30 mouse cellular contexts compared by ENCODE assay signal in genomic region chr16:8731630-8732029, GRCm38 (mm10). TPM values are rescaled to one million over a fixed set of nuclear protein-coding genes. Genes with fewer than 3 reads are reported as not detected.
A peak's percentile ranks its signal among the peaks of the same experiment; 100 is the strongest.
DNase-seq lines count a peak whose midpoint lies in the region; ATAC-seq and TF ChIP-seq lines count a peak whose summit lies in the region.
"Had no signal": no experiment of that assay in that cellular context is flagged by ENCODE, and none has a peak within 500 bp of the region (broad histone marks: within the 10 kb centered on the region; RNA-seq: fewer than 3 reads in every experiment).

No protein-coding gene starts in this region.

- no peaks in the 10 kb centered on the region for H3K9me3 ChIP-seq in liver, embryonic 12.5 days (replicated peaks)
- H3K9me3 ChIP-seq in liver, embryonic 11.5 days (ENCODE audit: control insufficient read depth, low read length): no peaks in the 10 kb centered on the region
- no peaks in the 10 kb centered on the region for H3K9me3 ChIP-seq in liver, postnatal 0 days (ENCODE audit: low read length)
- H3K9me3 ChIP-seq: embryonic facial prominence, embryonic 15.5 days; forebrain, embryonic 12.5 days; heart, embryonic 15.5 days; hindbrain, embryonic 10.5 days had no signal

- no peak for TF ChIP-seq EP300 in liver, postnatal 0 days (IDR thresholded peaks at IDR 0.05; ENCODE audit: low read depth)

- peaks cover 76% of the 10 kb centered on the region for H3K36me3 ChIP-seq in liver, embryonic 12.5 days
- H3K36me3 ChIP-seq in liver, embryonic 11.5 days (ENCODE audit: control insufficient read depth, insufficient read depth, low read length): no peaks in the 10 kb centered on the region
- H3K36me3 ChIP-seq in liver, postnatal 0 days (replicated peaks; ENCODE audit: insufficient read depth, low read length): peaks cover 14% of the 10 kb centered on the region; the same call in 1 of the 2 replicates
- H3K36me3 ChIP-seq: embryonic facial prominence, embryonic 15.5 days; heart, embryonic 15.5 days had no signal

- DNase-seq in adrenal gland, adult 2 months: peak; percentile 42
- DNase-seq in adrenal gland, postnatal 36 days: no peak
- no peak for DNase-seq in liver, embryonic 11.5 days (ENCODE audit: low spot score)
- no peak for DNase-seq in Patski (ENCODE audit: low read depth, low spot score)
- no peak for DNase-seq in liver, postnatal 0 days
- no peak for DNase-seq in right cerebral cortex, adult 2 months (ENCODE audit: low spot score in 2 of 2)
- no peak for DNase-seq in urinary bladder, postnatal 14 days (ENCODE audit: low spot score)
- DNase-seq: adrenal gland, adult 8-10 months; B cell, adult 2 months; cerebellum, adult 11 months; cerebellum, adult 8-10 months; cerebellum, postnatal 14 days; embryo, embryonic 11 days; heart, adult 18-20 months had no signal

- H3K27me3 ChIP-seq in liver, embryonic 12.5 days (replicated peaks): no peaks in the 10 kb centered on the region
- no peaks in the 10 kb centered on the region for H3K27me3 ChIP-seq in liver, embryonic 11.5 days (replicated peaks; ENCODE audit: control insufficient read depth, insufficient read depth, low read length)
- H3K27me3 ChIP-seq in Patski: no peaks in the 10 kb centered on the region
- H3K27me3 ChIP-seq in liver, postnatal 0 days (ENCODE audit: insufficient read depth, low read length): no peaks in the 10 kb centered on the region
- H3K27me3 ChIP-seq: embryonic facial prominence, embryonic 15.5 days; forebrain, embryonic 12.5 days; heart, embryonic 15.5 days had no signal

- no peak for ATAC-seq in liver, embryonic 12.5 days
- no peak for ATAC-seq in liver, embryonic 11.5 days (replicated peaks; ENCODE audit: low FRiP score)
- peak; percentile 38 for ATAC-seq in Patski
- no peak for ATAC-seq in liver, postnatal 0 days
- ATAC-seq: CD4-positive, CD25-positive, alpha-beta regulatory T cell, adult 4 months; forebrain, embryonic 16.5 days; hindbrain, embryonic 16.5 days; inflammation-experienced regulatory T-cells, adult 6 months had no signal

- in situ Hi-C loops in Patski (cut with MboI; ENCODE audit: low pct_unique_long_range_greater_than_20kb): no loop called here

- H3K4me2 ChIP-seq in liver, embryonic 12.5 days: peak overlapping the region; percentile 38
- no peak overlapping the region for H3K4me2 ChIP-seq in liver, embryonic 11.5 days
- H3K4me2 ChIP-seq in liver, postnatal 0 days (ENCODE audit: low read depth, low read length): 0 out of 2 replicates have a peak overlapping the region, but pooled peaks have one; percentile 1
- H3K4me2 ChIP-seq: embryonic facial prominence, embryonic 15.5 days; forebrain, embryonic 12.5 days; heart, embryonic 11.5 days; heart, embryonic 15.5 days had no signal

- H3K9ac ChIP-seq in liver, embryonic 12.5 days: peak overlapping the region; percentile 33; the same call in 1 of the 2 replicates
- no peak overlapping the region for H3K9ac ChIP-seq in liver, embryonic 11.5 days (ENCODE audit: low read depth, low read length)
- H3K9ac ChIP-seq in liver, postnatal 0 days (replicated peaks): no peak overlapping the region
- H3K9ac ChIP-seq: embryonic facial prominence, embryonic 15.5 days; forebrain, embryonic 12.5 days; heart, embryonic 15.5 days had no signal

- CTCF ChIA-PET in Patski (lab: Charles Lee): no interaction called here

- 0 out of 2 replicates have a peak overlapping the region, but pooled peaks have one; percentile 6 for H3K4me3 ChIP-seq in liver, embryonic 12.5 days
- no peak overlapping the region for H3K4me3 ChIP-seq in liver, embryonic 11.5 days (ENCODE audit: low read depth, low read length)
- no peak overlapping the region for H3K4me3 ChIP-seq in liver, postnatal 0 days (ENCODE audit: low read depth, low read length)
- H3K4me3 ChIP-seq: embryonic facial prominence, embryonic 15.5 days; forebrain, embryonic 12.5 days; heart, embryonic 15.5 days; hindbrain, embryonic 10.5 days had no signal

- 66% methylated on average over 7 of the region's 7 CpGs for WGBS in liver, embryonic 12.5 days (ENCODE audit: insufficient replicate concordance)
- 79% methylated on average over 7 of the region's 7 CpGs for WGBS in liver, embryonic 11.5 days
- 68% methylated on average over 7 of the region's 7 CpGs for WGBS in liver, postnatal 0 days (ENCODE audit: insufficient replicate concordance)

- peaks cover 92% of the 10 kb centered on the region for H3K4me1 ChIP-seq in liver, embryonic 12.5 days
- H3K4me1 ChIP-seq in liver, embryonic 11.5 days (replicated peaks; ENCODE audit: control insufficient read depth, insufficient read depth, low read length): peaks cover 53% of the 10 kb centered on the region
- peaks cover 67% of the 10 kb centered on the region for H3K4me1 ChIP-seq in liver, postnatal 0 days (ENCODE audit: insufficient read depth)

- no peak for TF ChIP-seq CTCF in Patski (IDR thresholded peaks at IDR 0.05)
- TF ChIP-seq CTCF in liver, postnatal 0 days (IDR thresholded peaks at IDR 0.05; ENCODE audit: low read depth): no peak

- H3K27ac ChIP-seq in liver, embryonic 12.5 days: peak overlapping the region; percentile 33; the same call in 1 of the 2 replicates
- H3K27ac ChIP-seq in liver, embryonic 11.5 days (ENCODE audit: low read depth, low read length): no peak overlapping the region
- H3K27ac ChIP-seq in liver, postnatal 0 days (ENCODE audit: low read depth): no peak overlapping the region
- H3K27ac ChIP-seq: embryonic facial prominence, embryonic 15.5 days; forebrain, embryonic 12.5 days; heart, embryonic 15.5 days; hindbrain, embryonic 10.5 days had no signal

- POLR2A ChIA-PET in Patski (lab: Charles Lee): no interaction called here

RNA-seq across cellular contexts. Expression of gene Gm5767, which starts 51.1 kb away (rescaled TPM):
- total RNA-seq in adrenal gland, adult 2 months (2021): not detected
- polyA plus RNA-seq in adrenal gland, adult 2 months (2012; rRNA removed): 0.25 and 0.29 TPM in 2 replicates
- total RNA-seq in adrenal gland, postnatal 36 days (2021): not detected
- polyA plus RNA-seq in liver, embryonic 12.5 days (2016; fragmentation: Nextera tagmentation; extraction: Ambion mirVana): not detected in 2 replicates
- not detected in 2 replicates for polyA plus RNA-seq in liver, embryonic 11.5 days (2014; fragmentation: Nextera tagmentation; extraction: Ambion mirVana)
- polyA plus RNA-seq in Patski (2021): not detected
- 0.43 TPM in 1 of 2 replicates, not detected in the other for polyA plus RNA-seq in liver, postnatal 0 days (2015; fragmentation: Nextera tagmentation; extraction: Ambion mirVana)
- total RNA-seq: adrenal gland, adult 8-10 months; adrenal gland, postnatal 4 days; common myeloid progenitor, adult 5-6 weeks; gastrocnemius, adult 8-10 months; heart, adult 18-20 months; heart, postnatal 25 days had no signal
- polyA plus RNA-seq: brain, embryonic 14.5 days; CD4-positive, CD25-positive, alpha-beta regulatory T cell, adult 4 months; embryonic facial prominence, embryonic 11.5 days; embryonic facial prominence, embryonic 15.5 days; forebrain, embryonic 12.5 days; forebrain, embryonic 16.5 days; heart, embryonic 11.5 days; heart, embryonic 15.5 days; hindbrain, embryonic 10.5 days; hindbrain, embryonic 16.5 days; inflammation-experienced regulatory T-cells, adult 6 months had no signal

RNA-seq across cellular contexts. Expression of gene Carhsp1, which starts 59.7 kb away (rescaled TPM):
- total RNA-seq in adrenal gland, adult 2 months (2021): 100 to 1,000 TPM in 1 of 2 experiments, 10 to 100 TPM in 1; 52.0 to 120 TPM
- polyA plus RNA-seq in adrenal gland, adult 2 months (2012; rRNA removed): 233 and 404 TPM in 2 replicates
- total RNA-seq in adrenal gland, postnatal 36 days (2021): 100 to 1,000 TPM in 1 of 2 experiments, 10 to 100 TPM in 1; 50.0 to 107 TPM
- polyA plus RNA-seq in liver, embryonic 12.5 days (2016; fragmentation: Nextera tagmentation; extraction: Ambion mirVana): 55.7 and 56.5 TPM in 2 replicates
- 24.9 and 25.4 TPM in 2 replicates for polyA plus RNA-seq in liver, embryonic 11.5 days (2014; fragmentation: Nextera tagmentation; extraction: Ambion mirVana)
- polyA plus RNA-seq in Patski (2021): 92.6 TPM
- polyA plus RNA-seq in liver, postnatal 0 days (2015; fragmentation: Nextera tagmentation; extraction: Ambion mirVana): 65.4 and 71.2 TPM in 2 replicates
